Comparison of ENCODE assay signal across 8 mouse cellular contexts in the genomic region with DNA sequence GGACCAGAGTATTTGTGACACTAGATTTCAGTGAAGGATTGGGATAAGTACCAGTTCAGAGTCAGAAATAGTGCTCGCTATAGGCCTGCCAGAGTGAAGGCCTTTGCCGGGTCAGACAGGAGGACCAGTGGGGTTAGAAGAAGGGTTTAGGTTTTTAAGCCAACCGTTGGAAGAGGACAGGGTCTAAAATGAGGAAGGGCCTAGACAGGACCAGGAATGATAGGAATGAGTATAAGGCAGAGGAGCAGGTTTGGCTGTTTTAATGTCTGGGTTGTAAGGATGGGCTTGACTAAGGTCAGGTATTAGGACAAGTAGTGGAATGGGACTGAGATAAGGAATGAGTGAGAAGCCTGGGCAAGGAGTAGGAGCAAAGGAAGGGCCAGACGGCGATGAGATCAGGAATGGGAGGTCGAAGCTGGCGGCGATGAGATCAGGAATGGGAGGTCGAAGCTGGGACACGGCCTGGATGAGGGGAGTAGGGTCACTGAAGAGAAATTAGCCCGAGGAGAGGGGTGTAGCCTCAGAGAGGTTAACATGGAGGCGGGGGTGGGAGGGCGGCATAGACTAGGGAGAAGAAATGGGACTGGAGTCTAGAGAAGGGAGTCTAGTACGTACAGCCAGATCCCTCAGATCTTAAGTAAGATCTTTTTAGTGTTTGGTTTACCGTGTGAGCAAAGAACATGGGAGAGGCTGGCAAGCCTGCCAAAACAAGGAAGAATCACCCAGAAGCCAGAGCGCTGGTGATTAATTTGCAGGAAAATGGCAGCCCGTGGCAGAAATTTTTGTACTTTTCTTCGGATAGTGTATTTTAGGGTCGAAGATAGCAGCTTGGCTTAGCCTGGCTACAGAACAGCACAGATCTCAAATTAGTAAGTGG. TPM values are rescaled to one million over a fixed set of nuclear protein-coding genes. Genes with fewer than 3 reads are reported as not detected.
A peak's percentile ranks its signal among the peaks of the same experiment; 100 is the strongest.
DNase-seq lines count a peak whose midpoint lies in the region; ATAC-seq and TF ChIP-seq lines count a peak whose summit lies in the region.

No protein-coding gene starts in this region.

- H3K27me3 ChIP-seq in CH12.LX (replicated peaks), result no peaks in the 10 kb centered on the region
- H3K27me3 ChIP-seq in forebrain, embryonic 16.5 days (replicated peaks; ENCODE audit: control insufficient read depth, insufficient read depth, low read length), result no peaks in the 10 kb centered on the region
- no peaks in the 10 kb centered on the region for H3K27me3 ChIP-seq in limb, embryonic 14.5 days (ENCODE audit: control insufficient read depth, insufficient read depth, low read length)
- H3K27me3 ChIP-seq in neural tube, embryonic 15.5 days (replicated peaks), result no peaks in the 10 kb centered on the region

- TF ChIP-seq POLR2A in CH12.LX (IDR thresholded peaks at IDR 0.05; ENCODE audit: low read depth, low read length), result no peak
- TF ChIP-seq POLR2A in limb, embryonic 14.5 days (IDR thresholded peaks at IDR 0.05; ENCODE audit: borderline replicate concordance, extremely low read depth, insufficient read depth, insufficient read length), result no peak

- peak overlapping the region; percentile 86 for H3K9ac ChIP-seq in CH12.LX (ENCODE audit: insufficient read depth, low read depth)
- peak overlapping the region; percentile 96 for H3K9ac ChIP-seq in forebrain, embryonic 16.5 days (replicated peaks; ENCODE audit: low read depth, low read length)
- H3K9ac ChIP-seq in limb, embryonic 14.5 days (ENCODE audit: low read depth, low read length, severe bottlenecking), result peak overlapping the region; percentile 96
- H3K9ac ChIP-seq in neural tube, embryonic 15.5 days (replicated peaks), result peak overlapping the region; percentile 94

- 15% methylated on average over 19 of the region's 19 CpGs for WGBS in forebrain, embryonic 16.5 days
- WGBS in limb, embryonic 14.5 days, result 15% methylated on average over 19 of the region's 19 CpGs
- WGBS in neural tube, embryonic 15.5 days, result 15% methylated on average over 19 of the region's 19 CpGs

- H3K79me2 ChIP-seq in CH12.LX (replicated peaks; ENCODE audit: control insufficient read depth, extremely low read depth, insufficient read depth, poor library complexity, severe bottlenecking), result peaks cover 23% of the 10 kb centered on the region

- H3K4me2 ChIP-seq in CH12.LX (ENCODE audit: insufficient read depth, low read depth, poor library complexity, severe bottlenecking), result peak overlapping the region; percentile 62
- H3K4me2 ChIP-seq in forebrain, embryonic 16.5 days (ENCODE audit: low read length), result peak overlapping the region; percentile 86
- peak overlapping the region; percentile 89 for H3K4me2 ChIP-seq in limb, embryonic 14.5 days (replicated peaks; ENCODE audit: low read depth, low read length, severe bottlenecking)
- H3K4me2 ChIP-seq in neural tube, embryonic 15.5 days, result peak overlapping the region; percentile 73

- DNase-seq in kidney, adult 9 months, result peak; percentile 44
- DNase-seq in kidney, adult 8-10 months, result no peak
- DNase-seq in CH12.LX (ENCODE audit: extremely low read depth), result no peak
- DNase-seq in c-Kit-positive CD71-positive TER-119-positive erythroid progenitor cells, embryonic 14.5 days (ENCODE audit: low spot score), result peak; percentile 52
- DNase-seq in limb, embryonic 14.5 days (ENCODE audit: low spot score), result no peak
- no peak for DNase-seq in thymus, postnatal 0 days (ENCODE audit: low spot score)

- no peak for TF ChIP-seq EP300 in CH12.LX (IDR thresholded peaks at IDR 0.05; ENCODE audit: low read length)

- no peak for ATAC-seq in forebrain, embryonic 16.5 days
- no peak for ATAC-seq in limb, embryonic 14.5 days (ENCODE audit: low FRiP score, low read depth)
- no peak for ATAC-seq in neural tube, embryonic 15.5 days (ENCODE audit: low FRiP score)

- in situ Hi-C loops in CH12.LX (cut with MboI; ENCODE audit: low pct_ligation_motif_present, low pct_unique_long_range_greater_than_20kb, low sequenced_read_pairs), result no loop called here

- H3K4me3 ChIP-seq in CH12.LX (replicated peaks in 1 of 3; ENCODE audit: low read depth in 2 of 3, low read length in 2 of 3, poor library complexity in 1 of 3), result peak overlapping the region; percentile 85 to 98 (median 98)
- H3K4me3 ChIP-seq in forebrain, embryonic 16.5 days (replicated peaks; ENCODE audit: low read length), result peak overlapping the region; percentile 97
- peak overlapping the region; percentile 95 for H3K4me3 ChIP-seq in limb, embryonic 14.5 days (replicated peaks; ENCODE audit: low read length)
- H3K4me3 ChIP-seq in neural tube, embryonic 15.5 days (replicated peaks), result peak overlapping the region; percentile 94

- H3K27ac ChIP-seq in CH12.LX (ENCODE audit: insufficient read depth, low read depth), result no peak overlapping the region
- H3K27ac ChIP-seq in forebrain, embryonic 16.5 days (ENCODE audit: low read length), result peak overlapping the region; percentile 87
- peak overlapping the region; percentile 90; the same call in 1 of the 2 replicates for H3K27ac ChIP-seq in limb, embryonic 14.5 days (replicated peaks; ENCODE audit: low read depth, low read length)
- peak overlapping the region; percentile 85 for H3K27ac ChIP-seq in neural tube, embryonic 15.5 days (replicated peaks)

- no peak for TF ChIP-seq CTCF in CH12.LX (conservative IDR thresholded peaks at IDR 0.05 in 1 of 2, IDR thresholded peaks at IDR 0.05 in 1 of 2; ENCODE audit: low read depth in 2 of 2, low read length in 2 of 2)

- dilution Hi-C loops in CH12.LX (cut with MboI; ENCODE audit: extremely low pct_ligation_motif_present, extremely low pct_unique_long_range_greater_than_20kb, low sequenced_read_pairs), result no loop called here

- no peak for TF ChIP-seq RAD21 in CH12.LX (IDR thresholded peaks at IDR 0.05; ENCODE audit: low read depth, low read length)

- no peaks in the 10 kb centered on the region for H3K9me3 ChIP-seq in CH12.LX (replicated peaks; ENCODE audit: low read length)
- no peaks in the 10 kb centered on the region for H3K9me3 ChIP-seq in forebrain, embryonic 16.5 days (ENCODE audit: control insufficient read depth, low read length)
- H3K9me3 ChIP-seq in limb, embryonic 14.5 days (ENCODE audit: control insufficient read depth, low read length), result no peaks in the 10 kb centered on the region
- no peaks in the 10 kb centered on the region for H3K9me3 ChIP-seq in neural tube, embryonic 15.5 days (replicated peaks)

- H3K36me3 ChIP-seq in CH12.LX (replicated peaks in 1 of 2; ENCODE audit: control insufficient read depth in 1 of 2, insufficient read depth in 1 of 2, low read length in 1 of 2), result peaks cover 0 to 5% of the 10 kb centered on the region in 2 experiments
- H3K36me3 ChIP-seq in forebrain, embryonic 16.5 days (ENCODE audit: control insufficient read depth, insufficient read depth), result no peaks in the 10 kb centered on the region
- no peaks in the 10 kb centered on the region for H3K36me3 ChIP-seq in limb, embryonic 14.5 days (ENCODE audit: control insufficient read depth, insufficient read depth, low read length)
- no peaks in the 10 kb centered on the region for H3K36me3 ChIP-seq in neural tube, embryonic 15.5 days

- H3K4me1 ChIP-seq in CH12.LX (ENCODE audit: control insufficient read depth in 1 of 2, insufficient read depth in 2 of 2), result peaks cover 2 to 55% of the 10 kb centered on the region in 2 experiments; a peak in 3 of 4 replicates
- H3K4me1 ChIP-seq in forebrain, embryonic 16.5 days (replicated peaks; ENCODE audit: control insufficient read depth, insufficient read depth, low read length), result peaks cover 29% of the 10 kb centered on the region
- H3K4me1 ChIP-seq in limb, embryonic 14.5 days (ENCODE audit: control insufficient read depth, insufficient read depth, low read length), result peaks cover 31% of the 10 kb centered on the region
- peaks cover 37% of the 10 kb centered on the region for H3K4me1 ChIP-seq in neural tube, embryonic 15.5 days

TF ChIP-seq in CH12.LX, 34 proteins besides CTCF, POLR2A, EP300 and RAD21:
- TF ChIP-seq MAZ (IDR thresholded peaks at IDR 0.05; ENCODE audit: low read depth, low read length) (no peak), ZNF384 (IDR thresholded peaks at IDR 0.05; ENCODE audit: low read depth, low read length) (no peak), ZMIZ1 (IDR thresholded peaks at IDR 0.05; ENCODE audit: low read depth, low read length) (no peak), BHLHE40 (IDR thresholded peaks at IDR 0.05; ENCODE audit: low read depth, low read length) (no peak), UBTF (IDR thresholded peaks at IDR 0.05; ENCODE audit: low read depth, low read length) (no peak), USF2 (conservative IDR thresholded peaks at IDR 0.05; ENCODE audit: low read depth, low read length) (no peak), ELF1 (IDR thresholded peaks at IDR 0.05; ENCODE audit: low read depth, low read length) (no peak), JUN (IDR thresholded peaks at IDR 0.05; ENCODE audit: insufficient read depth, low read depth, low read length) (no peak), KAT2A (IDR thresholded peaks at IDR 0.05; ENCODE audit: insufficient replicate concordance, low read length) (no peak), MYC (IDR thresholded peaks at IDR 0.05; ENCODE audit: low read depth, low read length) (no peak), ZKSCAN1 (IDR thresholded peaks at IDR 0.05; ENCODE audit: borderline replicate concordance, low read depth, low read length) (no peak)
TF ChIP-seq in CH12.LX: peak in this region for 0.

RNA-seq across cellular contexts. Expression of a gene that starts 1.4 kb away (rescaled TPM):
- 13.9 and 16.7 TPM in 2 replicates for total RNA-seq in CH12.LX (2012; rRNA removed)
- total RNA-seq in CH12.LX (2014; rRNA removed), result 12.2 and 13.0 TPM in 2 replicates
- 20.4 and 25.7 TPM in 2 replicates for polyA plus RNA-seq in CH12.LX (2012; ENCODE audit: insufficient read length, low read depth)
- 7.7 and 8.8 TPM in 2 replicates for polyA plus RNA-seq in forebrain, embryonic 16.5 days (2015; fragmentation: Nextera tagmentation; extraction: Ambion mirVana)
- polyA plus RNA-seq in limb, embryonic 14.5 days (2012; rRNA removed), result 15.7 TPM in 2 replicates
- polyA plus RNA-seq in limb, embryonic 14.5 days (2014; fragmentation: Nextera tagmentation; extraction: Ambion mirVana), result 12.5 and 16.7 TPM in 2 replicates
- polyA plus RNA-seq in neural tube, embryonic 15.5 days (2015; fragmentation: Nextera tagmentation; extraction: Ambion mirVana), result 7.1 and 7.4 TPM in 2 replicates
- 10.9 and 15.3 TPM in 2 replicates for polyA plus RNA-seq in thymus, postnatal 0 days (2015; fragmentation: Nextera tagmentation; extraction: Ambion mirVana)

Comparison
In these comparisons a context has a peak if more than half of its experiments do, and no peak if none do; other contexts are left out.
1. DNase-seq: peak in kidney, adult 9 months (single experiment) and c-Kit-positive CD71-positive TER-119-positive erythroid progenitor cells, embryonic 14.5 days (single experiment); none in kidney, adult 8-10 months (0 of 2), CH12.LX (single experiment), limb, embryonic 14.5 days (single experiment) and thymus, postnatal 0 days (single experiment).
2. Peak in every context shown above with its lines, with median percentiles within 50 percentile points of each other: H3K4me2 ChIP-seq, H3K4me3 ChIP-seq and H3K9ac ChIP-seq.